Mouse (Mus musculus) granulocyte monocyte progenitor cell, adult 5-6 weeks (primary cell): ENCODE data around the gene Gm20850. TPM values are rescaled to one million over a fixed set of nuclear protein-coding genes. Genes with fewer than 3 reads are reported as not detected.
"Not testable (repeated sequence)": the region's sequence is repeated elsewhere in the genome, so short reads cannot be mapped to it uniquely, and the experiment has no call there.

Source experiments
- ATAC-seq: replicated peaks from 2 replicates; pipeline ENCODE4 v1.8.0; 2016; ENCODE audit warnings: mild to moderate bottlenecking, moderate TSS enrichment, inconsistent platforms; ENCODE audit not compliant: poor library complexity, severe bottlenecking
- total RNA-seq, 2 experiments: library from RNA; stranded (forward) in 1 of 2; stranded (reverse) in 1 of 2; fragments of 200-712, 200-1000 nt in 1 of 2; fragments of >200 nt in 1 of 2; fragmentation: Nextera tagmentation in 1 of 2; gene quantifications; 2 replicates each; pipeline ENCODE4 v1.2.3; 2014 to 2017

Gm20850 gene
- total RNA-seq (2014; fragmentation: Nextera tagmentation) (not detected in 2 replicates), total RNA-seq (2017) (not detected in 2 replicates)

- ATAC-seq, result not testable (repeated sequence)
Observed at GRCm38 (mm10) chrY:75715022-75715421, at the start of gene Gm20850. Gm20850 (plus strand) TSS chrY:75715322.
